Mouse (Mus musculus): ENCODE measurements around the gene Hirip3. TPM values are rescaled to one million over a fixed set of nuclear protein-coding genes. Genes with fewer than 3 reads are reported as not detected.

Hirip3 gene
- polyA plus RNA-seq, 1 experiment = 107 TPM

- no peak for TF ChIP-seq POLR2A (IDR thresholded peaks at IDR 0.05; ENCODE audit: borderline replicate concordance, control insufficient read depth, low read depth, low read length)
- TF ChIP-seq CTCF (IDR thresholded peaks at IDR 0.05; ENCODE audit: control insufficient read depth, insufficient read depth, low read length) = no peak
- WGBS = 33% methylated on average over 10 of the region's 10 CpGs
- Histone ChIP-seq H3K4me1 (ENCODE audit: control insufficient read depth, insufficient read depth, low read length) (no peaks in the 10 kb centered on the region), H3K4me3 (replicated peaks; ENCODE audit: control insufficient read depth, low read depth, low read length) (no peak overlapping the region), H3K27ac (ENCODE audit: control insufficient read depth, insufficient read depth, low read depth, low read length, poor library complexity) (no peak overlapping the region)
These were observed 37.8 kb upstream of the Hirip3 start for GRCm38 (mm10) chr7:126823940-126824339.

- H3K27ac ChIP-seq (ENCODE audit: control insufficient read depth, insufficient read depth, low read depth, low read length, poor library complexity) = no peak overlapping the region
- 24% methylated on average over 8 of the region's 8 CpGs for WGBS
- H3K4me1 ChIP-seq (ENCODE audit: control insufficient read depth, insufficient read depth, low read length) = no peaks in the 10 kb centered on the region
- H3K4me3 ChIP-seq (replicated peaks; ENCODE audit: control insufficient read depth, low read depth, low read length) = no peak overlapping the region
- TF ChIP-seq POLR2A (IDR thresholded peaks at IDR 0.05; ENCODE audit: borderline replicate concordance, control insufficient read depth, low read depth, low read length) = no peak
- no peak for TF ChIP-seq CTCF (IDR thresholded peaks at IDR 0.05; ENCODE audit: control insufficient read depth, insufficient read depth, low read length)
These were observed 36.4 kb upstream of the Hirip3 start for GRCm38 (mm10) chr7:126825403-126825802.

GRCm38 (mm10) chr7:126825952-126826351, 35.8 kb upstream of the Hirip3 start:
- no peak overlapping the region for H3K27ac ChIP-seq (ENCODE audit: control insufficient read depth, insufficient read depth, low read depth, low read length, poor library complexity)

GRCm38 (mm10) chr7:126831539-126831938, 30.2 kb upstream of the Hirip3 start, which contains the start of gene 4930451I11Rik:
4930451I11Rik (minus strand) TSS chr7:126831639.
- Histone ChIP-seq H3K4me3 (replicated peaks; ENCODE audit: control insufficient read depth, low read depth, low read length) (peak within 1 kb of the TSS; percentile 14), H3K4me1 (ENCODE audit: control insufficient read depth, insufficient read depth, low read length) (no peaks in the 10 kb centered on the region), H3K27ac (ENCODE audit: control insufficient read depth, insufficient read depth, low read depth, low read length, poor library complexity) (no peak within 1 kb of the TSS)
- WGBS = 61% methylated on average over 5 of the region's 5 CpGs
- TF ChIP-seq POLR2A (IDR thresholded peaks at IDR 0.05; ENCODE audit: borderline replicate concordance, control insufficient read depth, low read depth, low read length) = no peak
- no peak for TF ChIP-seq CTCF (IDR thresholded peaks at IDR 0.05; ENCODE audit: control insufficient read depth, insufficient read depth, low read length)

More at GRCm38 (mm10) chr7:126825952-126826351, 35.8 kb upstream of the Hirip3 start:
- WGBS = 69% methylated on average over 5 of the region's 5 CpGs
- no peaks in the 10 kb centered on the region for H3K4me1 ChIP-seq (ENCODE audit: control insufficient read depth, insufficient read depth, low read length)
- TF ChIP-seq CTCF (IDR thresholded peaks at IDR 0.05; ENCODE audit: control insufficient read depth, insufficient read depth, low read length) = no peak
- TF ChIP-seq POLR2A (IDR thresholded peaks at IDR 0.05; ENCODE audit: borderline replicate concordance, control insufficient read depth, low read depth, low read length) = no peak
- H3K4me3 ChIP-seq (replicated peaks; ENCODE audit: control insufficient read depth, low read depth, low read length) = no peak overlapping the region

GRCm38 (mm10) chr7:126832036-126832598, 29.7 kb upstream of the Hirip3 start:
- Histone ChIP-seq H3K27ac (ENCODE audit: control insufficient read depth, insufficient read depth, low read depth, low read length, poor library complexity) (no peak overlapping the region), H3K4me1 (ENCODE audit: control insufficient read depth, insufficient read depth, low read length) (no peaks in the 10 kb centered on the region), H3K4me3 (replicated peaks; ENCODE audit: control insufficient read depth, low read depth, low read length) (peak overlapping the region; percentile 14)
- 2% methylated on average over 21 of the region's 21 CpGs for WGBS
- TF ChIP-seq CTCF (IDR thresholded peaks at IDR 0.05; ENCODE audit: control insufficient read depth, insufficient read depth, low read length) (peak; percentile 87), POLR2A (IDR thresholded peaks at IDR 0.05; ENCODE audit: borderline replicate concordance, control insufficient read depth, low read depth, low read length) (no peak)

GRCm38 (mm10) chr7:126833294-126833693, 28.5 kb upstream of the Hirip3 start:
- 86% methylated on average over 1 of the region's 1 CpGs for WGBS
- no peak for TF ChIP-seq CTCF (IDR thresholded peaks at IDR 0.05; ENCODE audit: control insufficient read depth, insufficient read depth, low read length)
- TF ChIP-seq POLR2A (IDR thresholded peaks at IDR 0.05; ENCODE audit: borderline replicate concordance, control insufficient read depth, low read depth, low read length) = no peak
- H3K4me3 ChIP-seq (replicated peaks; ENCODE audit: control insufficient read depth, low read depth, low read length) = no peak overlapping the region

GRCm38 (mm10) chr7:126843276-126843675, 18.5 kb upstream of the Hirip3 start:
- no peak overlapping the region for H3K27ac ChIP-seq (ENCODE audit: control insufficient read depth, insufficient read depth, low read depth, low read length, poor library complexity)
- 60% methylated on average over 9 of the region's 9 CpGs for WGBS
- no peak for TF ChIP-seq POLR2A (IDR thresholded peaks at IDR 0.05; ENCODE audit: borderline replicate concordance, control insufficient read depth, low read depth, low read length)
- TF ChIP-seq CTCF (IDR thresholded peaks at IDR 0.05; ENCODE audit: control insufficient read depth, insufficient read depth, low read length) = no peak
- no peak overlapping the region for H3K4me3 ChIP-seq (replicated peaks; ENCODE audit: control insufficient read depth, low read depth, low read length)
- H3K4me1 ChIP-seq (ENCODE audit: control insufficient read depth, insufficient read depth, low read length) = no peaks in the 10 kb centered on the region

More at GRCm38 (mm10) chr7:126833294-126833693, 28.5 kb upstream of the Hirip3 start:
- no peaks in the 10 kb centered on the region for H3K4me1 ChIP-seq (ENCODE audit: control insufficient read depth, insufficient read depth, low read length)
- no peak overlapping the region for H3K27ac ChIP-seq (ENCODE audit: control insufficient read depth, insufficient read depth, low read depth, low read length, poor library complexity)

- TF ChIP-seq POLR2A (IDR thresholded peaks at IDR 0.05; ENCODE audit: borderline replicate concordance, control insufficient read depth, low read depth, low read length) (no peak), CTCF (IDR thresholded peaks at IDR 0.05; ENCODE audit: control insufficient read depth, insufficient read depth, low read length) (no peak)
- H3K4me1 ChIP-seq (ENCODE audit: control insufficient read depth, insufficient read depth, low read length) = no peaks in the 10 kb centered on the region
- WGBS = 88% methylated on average over 2 of the region's 2 CpGs
- H3K4me3 ChIP-seq (replicated peaks; ENCODE audit: control insufficient read depth, low read depth, low read length) = no peak overlapping the region
- no peak overlapping the region for H3K27ac ChIP-seq (ENCODE audit: control insufficient read depth, insufficient read depth, low read depth, low read length, poor library complexity)
These were observed 16.3 kb upstream of the Hirip3 start for GRCm38 (mm10) chr7:126845516-126845915.

GRCm38 (mm10) chr7:126847116-126847420, 14.7 kb upstream of the Hirip3 start, which contains the start of gene Doc2a:
Doc2a (plus strand) TSS chr7:126847416.
- WGBS = 38% methylated on average over 4 of the region's 4 CpGs
- Histone ChIP-seq H3K4me3 (replicated peaks; ENCODE audit: control insufficient read depth, low read depth, low read length) (no peak within 1 kb of the TSS), H3K4me1 (ENCODE audit: control insufficient read depth, insufficient read depth, low read length) (no peaks in the 10 kb centered on the region), H3K27ac (ENCODE audit: control insufficient read depth, insufficient read depth, low read depth, low read length, poor library complexity) (no peak within 1 kb of the TSS)
- TF ChIP-seq CTCF (IDR thresholded peaks at IDR 0.05; ENCODE audit: control insufficient read depth, insufficient read depth, low read length) (no peak), POLR2A (IDR thresholded peaks at IDR 0.05; ENCODE audit: borderline replicate concordance, control insufficient read depth, low read depth, low read length) (no peak)
